Mouse (Mus musculus): ENCODE data around the gene Pard3. TPM values are rescaled to one million over a fixed set of nuclear protein-coding genes. Genes with fewer than 3 reads are reported as not detected.

Pard3 gene
- polyA plus RNA-seq, 1 experiment from 2014 or later = 17.3 TPM

GRCm38 (mm10) chr8:127371326-127371949, 307.7 kb downstream of the Pard3 start:
- no peak overlapping the region for H3K4me2 ChIP-seq (ENCODE audit: low read depth, low read length)
- WGBS = 94% methylated on average over 16 of the region's 16 CpGs

GRCm38 (mm10) chr8:127377775-127378174, 314.1 kb downstream of the Pard3 start:
- Histone ChIP-seq H3K4me1 (ENCODE audit: control insufficient read depth, insufficient read depth, low read length) (no peaks in the 10 kb centered on the region), H3K9ac (ENCODE audit: low read depth, low read length) (no peak overlapping the region), H3K9me3 (ENCODE audit: control insufficient read depth, low read length) (no peaks in the 10 kb centered on the region), H3K27ac (ENCODE audit: low read length) (no peak overlapping the region), H3K27me3 (replicated peaks; ENCODE audit: control insufficient read depth, insufficient read depth, low read length) (no peaks in the 10 kb centered on the region), H3K36me3 (ENCODE audit: control insufficient read depth, insufficient read depth, low read length) (no peaks in the 10 kb centered on the region), H3K4me2 (ENCODE audit: low read depth, low read length) (no peak overlapping the region), H3K4me3 (ENCODE audit: low read length) (no peak overlapping the region)
- 33% methylated on average over 2 of the region's 2 CpGs for WGBS
- ATAC-seq = peak; percentile 71

More at GRCm38 (mm10) chr8:127371326-127371949, 307.7 kb downstream of the Pard3 start:
- no peak for ATAC-seq
- Histone ChIP-seq H3K9me3 (ENCODE audit: control insufficient read depth, low read length) (no peaks in the 10 kb centered on the region), H3K9ac (ENCODE audit: low read depth, low read length) (no peak overlapping the region), H3K27ac (ENCODE audit: low read length) (no peak overlapping the region), H3K36me3 (ENCODE audit: control insufficient read depth, insufficient read depth, low read length) (peaks cover 5% of the 10 kb centered on the region; the same call in 1 of the 2 replicates), H3K4me3 (ENCODE audit: low read length) (no peak overlapping the region), H3K27me3 (replicated peaks; ENCODE audit: control insufficient read depth, insufficient read depth, low read length) (no peaks in the 10 kb centered on the region), H3K4me1 (ENCODE audit: control insufficient read depth, insufficient read depth, low read length) (no peaks in the 10 kb centered on the region)

GRCm38 (mm10) chr8:127378994-127379858, 315.5 kb downstream of the Pard3 start:
- no peak for ATAC-seq
- H3K27ac ChIP-seq (ENCODE audit: low read length) = no peak overlapping the region
- H3K4me1 ChIP-seq (ENCODE audit: control insufficient read depth, insufficient read depth, low read length) = no peaks in the 10 kb centered on the region
- H3K27me3 ChIP-seq (replicated peaks; ENCODE audit: control insufficient read depth, insufficient read depth, low read length) = no peaks in the 10 kb centered on the region
- WGBS = 73% methylated on average over 11 of the region's 11 CpGs
- H3K9ac ChIP-seq (ENCODE audit: low read depth, low read length) = no peak overlapping the region
- H3K4me3 ChIP-seq (ENCODE audit: low read length) = no peak overlapping the region
- H3K36me3 ChIP-seq (ENCODE audit: control insufficient read depth, insufficient read depth, low read length) = peaks cover 5% of the 10 kb centered on the region
- H3K4me2 ChIP-seq (ENCODE audit: low read depth, low read length) = no peak overlapping the region
- no peaks in the 10 kb centered on the region for H3K9me3 ChIP-seq (ENCODE audit: control insufficient read depth, low read length)

- no peak overlapping the region for H3K27ac ChIP-seq (ENCODE audit: low read length)
- WGBS = 95% methylated on average over 3 of the region's 3 CpGs
- no peaks in the 10 kb centered on the region for H3K4me1 ChIP-seq (ENCODE audit: control insufficient read depth, insufficient read depth, low read length)
- peaks cover 7% of the 10 kb centered on the region for H3K36me3 ChIP-seq (ENCODE audit: control insufficient read depth, insufficient read depth, low read length)
- H3K4me3 ChIP-seq (ENCODE audit: low read length) = no peak overlapping the region
- H3K4me2 ChIP-seq (ENCODE audit: low read depth, low read length) = no peak overlapping the region
- no peak for ATAC-seq
- no peaks in the 10 kb centered on the region for H3K27me3 ChIP-seq (replicated peaks; ENCODE audit: control insufficient read depth, insufficient read depth, low read length)
- H3K9ac ChIP-seq (ENCODE audit: low read depth, low read length) = no peak overlapping the region
- H3K9me3 ChIP-seq (ENCODE audit: control insufficient read depth, low read length) = no peaks in the 10 kb centered on the region
Observed at GRCm38 (mm10) chr8:127381259-127381658, 317.6 kb downstream of the Pard3 start.

- peaks cover 7% of the 10 kb centered on the region for H3K36me3 ChIP-seq (ENCODE audit: control insufficient read depth, insufficient read depth, low read length)
- no peak overlapping the region for H3K4me3 ChIP-seq (ENCODE audit: low read length)
- H3K27me3 ChIP-seq (replicated peaks; ENCODE audit: control insufficient read depth, insufficient read depth, low read length) = no peaks in the 10 kb centered on the region
- H3K27ac ChIP-seq (ENCODE audit: low read length) = no peak overlapping the region
- no peak overlapping the region for H3K4me2 ChIP-seq (ENCODE audit: low read depth, low read length)
- H3K4me1 ChIP-seq (ENCODE audit: control insufficient read depth, insufficient read depth, low read length) = no peaks in the 10 kb centered on the region
- peaks cover 5% of the 10 kb centered on the region for H3K9me3 ChIP-seq (ENCODE audit: control insufficient read depth, low read length)
- no peak overlapping the region for H3K9ac ChIP-seq (ENCODE audit: low read depth, low read length)
- no peak for ATAC-seq
Observed at GRCm38 (mm10) chr8:127392700-127393099, 329.0 kb downstream of the Pard3 start.

- H3K4me3 ChIP-seq (ENCODE audit: low read length) = no peak overlapping the region
- no peak overlapping the region for H3K4me2 ChIP-seq (ENCODE audit: low read depth, low read length)
- H3K4me1 ChIP-seq (ENCODE audit: control insufficient read depth, insufficient read depth, low read length) = no peaks in the 10 kb centered on the region
Observed at GRCm38 (mm10) chr8:127395488-127395887, 331.8 kb downstream of the Pard3 start.

GRCm38 (mm10) chr8:127405815-127406214, 342.1 kb downstream of the Pard3 start:
- Histone ChIP-seq H3K4me3 (ENCODE audit: low read length) (no peak overlapping the region), H3K4me2 (ENCODE audit: low read depth, low read length) (no peak overlapping the region), H3K27ac (ENCODE audit: low read length) (no peak overlapping the region), H3K4me1 (ENCODE audit: control insufficient read depth, insufficient read depth, low read length) (no peaks in the 10 kb centered on the region), H3K9ac (ENCODE audit: low read depth, low read length) (no peak overlapping the region), H3K36me3 (ENCODE audit: control insufficient read depth, insufficient read depth, low read length) (no peaks in the 10 kb centered on the region), H3K27me3 (replicated peaks; ENCODE audit: control insufficient read depth, insufficient read depth, low read length) (no peaks in the 10 kb centered on the region), H3K9me3 (ENCODE audit: control insufficient read depth, low read length) (no peaks in the 10 kb centered on the region)
- no peak for ATAC-seq

More at GRCm38 (mm10) chr8:127395488-127395887, 331.8 kb downstream of the Pard3 start:
- H3K27me3 ChIP-seq (replicated peaks; ENCODE audit: control insufficient read depth, insufficient read depth, low read length) = no peaks in the 10 kb centered on the region
- no peak for ATAC-seq
- H3K9me3 ChIP-seq (ENCODE audit: control insufficient read depth, low read length) = no peaks in the 10 kb centered on the region
- WGBS = 83% methylated on average over 4 of the region's 4 CpGs
- H3K27ac ChIP-seq (ENCODE audit: low read length) = no peak overlapping the region
- peaks cover 9% of the 10 kb centered on the region; the same call in 1 of the 2 replicates for H3K36me3 ChIP-seq (ENCODE audit: control insufficient read depth, insufficient read depth, low read length)
- H3K9ac ChIP-seq (ENCODE audit: low read depth, low read length) = no peak overlapping the region

GRCm38 (mm10) chr8:127410606-127411005, 346.9 kb downstream of the Pard3 start:
- no peak for ATAC-seq
- Histone ChIP-seq H3K4me2 (ENCODE audit: low read depth, low read length) (no peak overlapping the region), H3K9me3 (ENCODE audit: control insufficient read depth, low read length) (no peaks in the 10 kb centered on the region), H3K36me3 (ENCODE audit: control insufficient read depth, insufficient read depth, low read length) (peaks cover under 1% of the 10 kb centered on the region; the same call in 1 of the 2 replicates), H3K4me3 (ENCODE audit: low read length) (no peak overlapping the region), H3K27me3 (replicated peaks; ENCODE audit: control insufficient read depth, insufficient read depth, low read length) (no peaks in the 10 kb centered on the region), H3K9ac (ENCODE audit: low read depth, low read length) (no peak overlapping the region), H3K27ac (ENCODE audit: low read length) (no peak overlapping the region), H3K4me1 (ENCODE audit: control insufficient read depth, insufficient read depth, low read length) (no peaks in the 10 kb centered on the region)
- WGBS = 88% methylated on average over 12 of the region's 12 CpGs

GRCm38 (mm10) chr8:127411190-127411848, 347.6 kb downstream of the Pard3 start:
- Histone ChIP-seq H3K27me3 (replicated peaks; ENCODE audit: control insufficient read depth, insufficient read depth, low read length) (no peaks in the 10 kb centered on the region), H3K9ac (ENCODE audit: low read depth, low read length) (no peak overlapping the region), H3K9me3 (ENCODE audit: control insufficient read depth, low read length) (no peaks in the 10 kb centered on the region), H3K4me2 (ENCODE audit: low read depth, low read length) (no peak overlapping the region), H3K36me3 (ENCODE audit: control insufficient read depth, insufficient read depth, low read length) (peaks cover 2% of the 10 kb centered on the region; the same call in 1 of the 2 replicates), H3K4me1 (ENCODE audit: control insufficient read depth, insufficient read depth, low read length) (no peaks in the 10 kb centered on the region), H3K27ac (ENCODE audit: low read length) (no peak overlapping the region), H3K4me3 (ENCODE audit: low read length) (no peak overlapping the region)
- 90% methylated on average over 4 of the region's 4 CpGs for WGBS
- ATAC-seq = no peak

Data from intestine, embryonic 16.5 days (tissue).